Mouse (Mus musculus) MEL (cell line): ENCODE results near the gene Cadps. TPM values are rescaled to one million over a fixed set of nuclear protein-coding genes. Genes with fewer than 3 reads are reported as not detected.

Experiments used
- DNase-seq: peaks from one replicate; pipeline ENCODE4 v3.0.0; 2011; ENCODE audit warnings: low read depth, low spot score
- H3K27ac ChIP-seq: 2 replicates; pipeline ENCODE4 v1.5.1; 2012; ENCODE audit warnings: low read depth, mild to moderate bottlenecking, control low read depth, low read length, moderate library complexity; ENCODE audit not compliant: control insufficient read depth
- H3K27me3 ChIP-seq, 2 experiments: fragments of 150-350 bp in 1 of 2; sonication (generic) in 1 of 2; 2 replicates each; pipeline ENCODE4 v1.6.1; 2012; ENCODE audit warnings: low read length in 2 of 2, mild to moderate bottlenecking in 2 of 2, improper control_type of control experiment in 1 of 2, moderate library complexity in 1 of 2; ENCODE audit not compliant: insufficient read depth in 2 of 2, control insufficient read depth in 1 of 2
- H3K36me3 ChIP-seq, 2 experiments: 2 replicates each; pipeline ENCODE4 v1.6.1; 2012 to 2014; ENCODE audit warnings: low read length in 2 of 2, improper control_type of control experiment in 1 of 2, inconsistent platforms in 1 of 2, mild to moderate bottlenecking in 1 of 2; ENCODE audit not compliant: insufficient read depth in 2 of 2, control insufficient read depth in 1 of 2
- H3K4me1 ChIP-seq, 2 experiments: fragments of 150-350 bp in 1 of 2; sonication (generic) in 1 of 2; 2 replicates each; pipeline ENCODE4 v1.6.1; 2012; ENCODE audit warnings: low read length in 2 of 2, improper control_type of control experiment in 1 of 2, mild to moderate bottlenecking in 1 of 2; ENCODE audit not compliant: insufficient read depth in 2 of 2, control insufficient read depth in 1 of 2
- H3K4me3 ChIP-seq, 2 experiments: fragments of 150-350 bp in 1 of 2; sonication (generic) in 1 of 2; 2 replicates each; pipeline ENCODE4 v1.5.1; 2012; ENCODE audit warnings: low read depth in 2 of 2, low read length in 2 of 2, mild to moderate bottlenecking in 2 of 2, moderate library complexity in 2 of 2, control low read depth in 1 of 2, improper control_type of control experiment in 1 of 2; ENCODE audit not compliant: control insufficient read depth in 1 of 2, insufficient read depth in 1 of 2
- H3K79me2 ChIP-seq: 2 replicates; pipeline ENCODE4 v1.6.1; 2012; ENCODE audit warnings: mild to moderate bottlenecking, low read length, moderate library complexity; ENCODE audit not compliant: control insufficient read depth, poor library complexity, insufficient read depth
- H3K9ac ChIP-seq: 2 replicates; pipeline ENCODE4 v1.6.1; 2012; ENCODE audit warnings: low read depth, mild to moderate bottlenecking, control low read depth, low read length, moderate library complexity; ENCODE audit not compliant: control insufficient read depth, poor library complexity, severe bottlenecking
- H3K9me3 ChIP-seq: fragments of 150-350 bp; sonication (generic); replicated peaks from 2 replicates; pipeline ENCODE4 v1.6.1; 2012; ENCODE audit warnings: mild to moderate bottlenecking, low read length, improper control_type of control experiment, moderate library complexity; ENCODE audit not compliant: insufficient read depth
- CHD1 ChIP-seq: IDR thresholded peaks from 2 replicates; pipeline ENCODE4 v1.6.1; 2012; ENCODE audit warnings: low read depth, mild to moderate bottlenecking, inconsistent platforms, low read length, improper control_type of control experiment
- CTCF ChIP-seq, 3 experiments: IDR thresholded peaks in 2 of 3; conservative IDR thresholded peaks in 1 of 3; 2 replicates each; pipeline ENCODE4 v1.5.1; 2011 to 2012; ENCODE audit warnings: low read length in 3 of 3, low read depth in 2 of 3, mild to moderate bottlenecking in 2 of 3, improper control_type of control experiment in 1 of 3, inconsistent platforms in 1 of 3, mixed read lengths in 1 of 3, moderate library complexity in 1 of 3; ENCODE audit not compliant: control insufficient read depth in 1 of 3, insufficient read depth in 1 of 3, poor library complexity in 1 of 3, severe bottlenecking in 1 of 3
- E2F4 ChIP-seq: IDR thresholded peaks from 2 replicates; pipeline ENCODE4 v1.6.1; 2011; ENCODE audit warnings: low read depth, low read length, improper control_type of control experiment, borderline replicate concordance
- ELF1 ChIP-seq: IDR thresholded peaks from 2 replicates; pipeline ENCODE4 v1.6.1; 2014; ENCODE audit warnings: low read depth, mild to moderate bottlenecking, inconsistent platforms, low read length, improper control_type of control experiment, moderate library complexity
- EP300 ChIP-seq, 2 experiments: IDR thresholded peaks; 2 replicates each; pipeline ENCODE4 v1.6.1; 2011; ENCODE audit warnings: improper control_type of control experiment in 2 of 2, low read length in 2 of 2, low read depth in 1 of 2, mild to moderate bottlenecking in 1 of 2
- GATA1 ChIP-seq: IDR thresholded peaks from 2 replicates; pipeline ENCODE4 v1.6.1; 2011; ENCODE audit warnings: low read depth, low read length, improper control_type of control experiment
- HCFC1 ChIP-seq: IDR thresholded peaks from 2 replicates; pipeline ENCODE4 v1.6.1; 2012; ENCODE audit warnings: low read depth, mild to moderate bottlenecking, inconsistent platforms, low read length, improper control_type of control experiment, moderate library complexity
- KAT2A ChIP-seq: conservative IDR thresholded peaks from 2 replicates; pipeline ENCODE4 v1.6.1; 2012; ENCODE audit warnings: low read depth, low read length, improper control_type of control experiment, inconsistent platforms
- MAZ ChIP-seq: IDR thresholded peaks from 2 replicates; pipeline ENCODE4 v1.6.1; 2012; ENCODE audit warnings: low read depth, mild to moderate bottlenecking, inconsistent platforms, low read length, improper control_type of control experiment
- MEF2A ChIP-seq: IDR thresholded peaks from 2 replicates; pipeline ENCODE4 v1.6.1; 2014; ENCODE audit warnings: low read depth, mild to moderate bottlenecking, inconsistent platforms, low read length, improper control_type of control experiment; ENCODE audit not compliant: poor library complexity, insufficient replicate concordance, severe bottlenecking; ENCODE audit errors: extremely low read depth
- MYB ChIP-seq: IDR thresholded peaks from 2 replicates; pipeline ENCODE4 v1.6.1; 2011; ENCODE audit warnings: mild to moderate bottlenecking, low read depth, low read length, improper control_type of control experiment
- RCOR1 ChIP-seq: IDR thresholded peaks from 2 replicates; pipeline ENCODE4 v1.6.1; 2012; ENCODE audit warnings: low read depth, mild to moderate bottlenecking, inconsistent platforms, low read length, improper control_type of control experiment
- SMC3 ChIP-seq: IDR thresholded peaks from 2 replicates; pipeline ENCODE4 v1.6.1; 2011; ENCODE audit warnings: low read depth, low read length, improper control_type of control experiment
- TCF12 ChIP-seq: IDR thresholded peaks from 2 replicates; pipeline ENCODE4 v1.6.1; 2014; ENCODE audit warnings: low read depth, mild to moderate bottlenecking, inconsistent platforms, low read length, improper control_type of control experiment, moderate library complexity
- UBTF ChIP-seq: IDR thresholded peaks from 2 replicates; pipeline ENCODE4 v1.6.1; 2012; ENCODE audit warnings: low read depth, mild to moderate bottlenecking, inconsistent platforms, low read length, improper control_type of control experiment, moderate library complexity, borderline replicate concordance; ENCODE audit not compliant: insufficient read depth
- USF2 ChIP-seq, 2 experiments: IDR thresholded peaks; 2 replicates each; pipeline ENCODE4 v1.6.1; 2011 to 2012; ENCODE audit warnings: improper control_type of control experiment in 2 of 2, low read length in 2 of 2, borderline replicate concordance in 1 of 2, inconsistent platforms in 1 of 2, low read depth in 1 of 2, mild to moderate bottlenecking in 1 of 2; ENCODE audit not compliant: insufficient read depth in 1 of 2
- polyA plus RNA-seq, 2 experiments: library from polyadenylated mRNA; stranded (reverse) in 1 of 2; unstranded in 1 of 2; fragments of >175 nt in 1 of 2; fragments of >200 nt in 1 of 2; gene quantifications; 2 replicates each; pipeline versions ENCODE4 v1.2.1 to v1.2.4; 2012; ENCODE audit warnings: low replicate concordance in 2 of 2, low read depth in 1 of 2; ENCODE audit not compliant: insufficient read length in 2 of 2, insufficient read depth in 1 of 2, missing spikeins in 1 of 2
- total RNA-seq: library from RNA; depleted of rRNA; stranded (reverse); fragments of 300-350 nt; gene quantifications from 2 replicates; pipeline ENCODE4 v1.2.3, GENCODE M21; 2012

The Cadps gene
- total and polyA plus RNA-seq, 3 experiments: not detected

GRCm38 (mm10) chr14:12839471-12839870 is 16.6 kb upstream of the Cadps start:
- Histone ChIP-seq H3K27me3 (no peaks in the 10 kb centered on the region), H3K9ac (no peak overlapping the region), H3K4me3 (no peak overlapping the region), H3K9me3 (no peaks in the 10 kb centered on the region), H3K79me2 (no peaks in the 10 kb centered on the region), H3K4me1 (no peaks in the 10 kb centered on the region), H3K36me3 (no peaks in the 10 kb centered on the region)
- DNase-seq: no peak
- no peak for TF ChIP-seq EP300 (IDR thresholded peaks at IDR 0.05; ENCODE audit: low read depth in 1 of 2, low read length in 2 of 2)
- TF ChIP-seq MAZ: no peak
- TF ChIP-seq SMC3: no peak
- no peak for TF ChIP-seq CHD1
- TF ChIP-seq, all 39 proteins: peak for 0
- H3K27ac ChIP-seq: no peak overlapping the region

- no peaks in the 10 kb centered on the region for H3K27me3 ChIP-seq
- H3K36me3 ChIP-seq: no peaks in the 10 kb centered on the region
- H3K9me3 ChIP-seq: no peaks in the 10 kb centered on the region
- H3K9ac ChIP-seq: no peak overlapping the region
- no peak overlapping the region for H3K4me3 ChIP-seq
- no peak for DNase-seq
- no peak overlapping the region for H3K27ac ChIP-seq
- TF ChIP-seq MYB (no peak), RCOR1 (no peak), KAT2A (no peak), CTCF (IDR thresholded peaks at IDR 0.05 in 2 of 3, conservative IDR thresholded peaks at IDR 0.05 in 1 of 3; ENCODE audit: control insufficient read depth in 1 of 3, insufficient read depth in 1 of 3, low read depth in 2 of 3, low read length in 3 of 3, poor library complexity in 1 of 3, severe bottlenecking in 1 of 3) (no peak), USF2 (IDR thresholded peaks at IDR 0.05; ENCODE audit: borderline replicate concordance in 1 of 2, insufficient read depth in 1 of 2, low read depth in 1 of 2, low read length in 2 of 2) (no peak), EP300 (IDR thresholded peaks at IDR 0.05; ENCODE audit: low read depth in 1 of 2, low read length in 2 of 2) (no peak), TCF12 (no peak), ELF1 (no peak), GATA1 (no peak), HCFC1 (no peak), UBTF (no peak), E2F4 (no peak), MEF2A (no peak)
- no peaks in the 10 kb centered on the region for H3K4me1 ChIP-seq
- H3K79me2 ChIP-seq: no peaks in the 10 kb centered on the region
These were observed 16.1 kb upstream of the Cadps start for GRCm38 (mm10) chr14:12838949-12839348.
